Mouse (Mus musculus) embryonic fibroblast, embryonic 13.5 days (primary cell): ENCODE measurements around the gene Sarnp.

Experiments used
- CTCF ChIP-seq: IDR thresholded peaks from 2 replicates; pipeline ENCODE4 v1.5.1; 2011; ENCODE audit warnings: mild to moderate bottlenecking, control low read depth, low read length, moderate library complexity, borderline replicate concordance; ENCODE audit not compliant: insufficient read depth
- POLR2A ChIP-seq: IDR thresholded peaks from 2 replicates; pipeline ENCODE4 v1.6.1; 2011; ENCODE audit warnings: low read depth, mild to moderate bottlenecking, control low read depth, low read length, moderate library complexity

DNA sequence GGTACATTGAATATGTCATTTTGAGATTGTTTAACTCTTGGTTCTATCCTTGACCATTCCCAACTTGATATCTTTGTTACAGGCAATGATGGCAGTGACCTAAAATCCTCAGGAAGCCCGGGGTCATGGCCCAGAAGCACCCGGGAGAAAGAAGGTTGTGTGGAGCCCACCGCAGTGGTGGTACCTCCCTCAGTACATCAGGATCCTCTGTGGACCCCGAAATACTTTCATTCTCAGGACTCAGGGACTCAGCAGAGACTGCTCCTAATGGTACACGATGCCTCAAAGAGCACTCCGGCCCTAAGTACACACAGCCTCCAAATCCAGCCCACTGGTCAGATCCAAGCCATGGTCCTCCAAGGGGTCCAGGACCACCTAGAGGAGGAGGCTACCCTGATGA, 11.0 kb upstream of the Sarnp start:
- TF ChIP-seq CTCF (no peak), POLR2A (no peak)
